Comparison of ENCODE assay signal across 16 mouse cellular contexts in genomic region chr1:58147776-58148175, GRCm38 (mm10). TPM values are rescaled to one million over a fixed set of nuclear protein-coding genes. Genes with fewer than 3 reads are reported as not detected.
"Had no signal": no experiment of that assay in that cellular context is flagged by ENCODE, and none has a peak within 500 bp of the region (broad histone marks: within the 10 kb centered on the region; RNA-seq: fewer than 3 reads in every experiment).

No protein-coding gene starts in this region.

- H3K27ac ChIP-seq: midbrain, embryonic 10.5 days; midbrain, embryonic 12.5 days; neural tube, embryonic 12.5 days had no signal

- H3K9me3 ChIP-seq: midbrain, embryonic 10.5 days; midbrain, embryonic 12.5 days; neural tube, embryonic 12.5 days had no signal

- H3K36me3 ChIP-seq: midbrain, embryonic 10.5 days; midbrain, embryonic 12.5 days; neural tube, embryonic 12.5 days had no signal

- DNase-seq: lung, adult 18-20 months; lung, embryonic 14.5 days; lung, postnatal 10 days; lung, postnatal 4 days; midbrain, embryonic 14.5 days; right cerebral cortex, postnatal 14 days; right cerebral cortex, postnatal 4 days; spleen, adult 18-20 months; thymus, adult 2 months; thymus, postnatal 25 days; thymus, postnatal 4 days had no signal

- H3K9ac ChIP-seq: lung, embryonic 14.5 days; midbrain, embryonic 12.5 days; neural tube, embryonic 12.5 days had no signal

- H3K4me3 ChIP-seq: midbrain, embryonic 10.5 days; midbrain, embryonic 12.5 days; neural tube, embryonic 12.5 days had no signal

- H3K27me3 ChIP-seq: midbrain, embryonic 12.5 days; neural tube, embryonic 12.5 days had no signal

- H3K4me2 ChIP-seq: lung, embryonic 14.5 days; midbrain, embryonic 12.5 days; neural tube, embryonic 12.5 days had no signal

- H3K4me1 ChIP-seq: midbrain, embryonic 10.5 days; midbrain, embryonic 12.5 days; neural tube, embryonic 12.5 days had no signal

RNA-seq across cellular contexts. Expression of gene Aox3, which starts 34.8 kb away (rescaled TPM):
- total RNA-seq: megakaryocyte-erythroid progenitor cell, adult 5-6 weeks; neutrophil, adult 5-6 weeks had no signal
